Mouse (Mus musculus) limb, embryonic 12.5 days (tissue): ENCODE results near the gene Zp1. TPM values are rescaled to one million over a fixed set of nuclear protein-coding genes. Genes with fewer than 3 reads are reported as not detected.

Experiments
- ATAC-seq: fragments of 200-750 bp; cut with Nextera tagmentation; 2 replicates; pipeline ENCODE4 v1.8.0; 2017; ENCODE audit warnings: low read depth, moderate TSS enrichment; ENCODE audit not compliant: insufficient number of reproducible peaks, insufficient read depth, low FRiP score, low TSS enrichment
- H3K27ac ChIP-seq: fragments of 300-500 bp; sonication (generic); 2 replicates; pipeline ENCODE4 v1.5.1; 2016; ENCODE audit warnings: mild to moderate bottlenecking, moderate library complexity
- H3K27me3 ChIP-seq: fragments of 300-500 bp; sonication (generic); 2 replicates; pipeline ENCODE4 v1.6.1; 2016; ENCODE audit warnings: mild to moderate bottlenecking, moderate library complexity
- H3K36me3 ChIP-seq: fragments of 300-500 bp; sonication (generic); 2 replicates; pipeline ENCODE4 v1.6.1; 2016; ENCODE audit warnings: mild to moderate bottlenecking, moderate library complexity
- H3K4me1 ChIP-seq: fragments of 300-500 bp; sonication (generic); replicated peaks from 2 replicates; pipeline ENCODE4 v1.6.1; 2016
- H3K4me2 ChIP-seq: fragments of 300-500 bp; sonication (generic); 2 replicates; pipeline ENCODE4 v1.6.1; 2016; ENCODE audit warnings: mild to moderate bottlenecking, moderate library complexity
- H3K4me3 ChIP-seq: fragments of 300-500 bp; sonication (generic); replicated peaks from 2 replicates; pipeline ENCODE4 v1.5.1; 2016; ENCODE audit warnings: mild to moderate bottlenecking
- H3K9ac ChIP-seq: fragments of 300-500 bp; sonication (generic); replicated peaks from 2 replicates; pipeline ENCODE4 v1.6.1; 2016; ENCODE audit warnings: mild to moderate bottlenecking, moderate library complexity
- H3K9me3 ChIP-seq: fragments of 300-500 bp; sonication (generic); 2 replicates; pipeline ENCODE4 v1.6.1; 2016; ENCODE audit warnings: mild to moderate bottlenecking, moderate library complexity
- WGBS: fragments of 180-500 bp; shearing (Covaris S2); methylation state at CpG from one replicate; pipeline ENCODE4 v1.1.7; 2016; 5-methylcytosine and 5-hydroxymethylcytosine counted together
- polyA plus RNA-seq: library from polyadenylated mRNA; unstranded; fragments of >200 nt; fragmentation: Nextera tagmentation; extraction: Ambion mirVana; gene quantifications from 2 replicates; pipeline ENCODE4 v1.2.1, GENCODE M21; 2016

The Zp1 gene
- polyA plus RNA-seq, 1 experiment from 2014 or later: not detected

DNA sequence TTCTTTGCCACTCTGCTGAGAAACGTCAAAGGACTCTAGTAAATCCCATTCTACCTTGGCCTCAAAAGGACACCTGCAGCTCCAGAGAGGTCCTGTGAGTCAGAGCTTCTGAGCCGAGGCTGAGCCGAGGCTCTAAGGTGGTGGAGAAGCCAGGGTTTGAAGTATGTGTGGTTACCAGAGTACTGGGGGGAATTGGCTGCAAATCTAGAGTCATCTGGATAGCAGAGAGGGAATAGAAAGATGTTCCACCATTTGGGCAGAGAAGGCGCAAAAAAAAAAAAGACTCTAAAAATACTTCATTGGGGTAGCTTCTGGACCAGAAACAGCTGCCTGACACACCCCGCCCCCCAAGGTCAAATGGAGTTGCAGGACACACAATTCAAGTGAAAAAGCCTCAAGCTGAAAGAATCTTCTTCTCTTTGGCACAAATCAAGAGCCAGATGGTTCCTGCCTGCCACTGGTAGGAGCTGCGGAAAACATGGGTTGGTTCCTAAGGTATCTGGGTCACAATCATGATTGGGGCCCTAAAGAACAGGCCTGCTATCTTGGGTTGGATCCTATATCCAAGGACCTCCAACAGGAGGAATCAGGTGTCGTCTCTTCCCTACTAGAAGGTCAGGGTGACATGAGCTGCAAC is 42.1 kb downstream of the Zp1 start:
- no peaks in the 10 kb centered on the region for H3K9me3 ChIP-seq
- peaks cover 27% of the 10 kb centered on the region for H3K36me3 ChIP-seq
- H3K9ac ChIP-seq: no peak overlapping the region
- no peak overlapping the region for H3K27ac ChIP-seq
- no peak overlapping the region for H3K4me3 ChIP-seq
- no peaks in the 10 kb centered on the region for H3K27me3 ChIP-seq
- H3K4me2 ChIP-seq: no peak overlapping the region
- peaks cover 16% of the 10 kb centered on the region for H3K4me1 ChIP-seq
- WGBS: 86% methylated on average over 7 of the region's 7 CpGs
- ATAC-seq: no peak

DNA sequence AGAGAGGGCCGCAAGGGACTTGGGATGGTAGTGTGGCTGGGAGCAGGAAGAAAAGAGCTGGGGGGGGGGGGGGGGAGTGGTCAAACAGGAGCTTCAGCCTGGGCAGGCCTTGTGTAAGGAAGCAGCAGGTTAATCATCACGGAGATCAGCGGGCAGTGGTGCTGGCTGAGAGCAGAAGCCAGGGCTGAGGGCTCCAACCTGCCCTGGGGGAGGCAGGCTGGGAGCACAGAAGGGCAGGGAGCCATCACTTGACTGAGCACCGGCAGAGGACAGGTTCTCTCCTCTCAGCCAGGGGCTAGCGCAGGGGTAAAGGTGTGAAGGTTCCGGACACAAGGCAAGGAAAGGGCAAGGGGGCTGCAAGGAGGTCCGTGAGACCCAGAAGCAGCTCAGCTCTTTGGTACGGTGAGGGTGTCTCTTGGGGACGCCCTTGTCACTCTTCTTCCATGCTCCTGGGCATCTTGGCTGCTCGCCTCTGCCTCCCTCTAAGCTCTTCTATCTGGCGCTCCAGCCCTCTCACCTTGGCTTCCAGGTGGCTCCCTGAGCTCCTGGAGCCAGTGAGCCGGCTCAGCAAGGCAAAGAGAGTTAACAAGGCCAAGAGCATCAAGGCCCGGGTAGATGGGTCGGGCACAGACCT is 49.0 kb downstream of the Zp1 start:
- H3K4me2 ChIP-seq: no peak overlapping the region
- H3K4me1 ChIP-seq: peaks cover 26% of the 10 kb centered on the region
- H3K4me3 ChIP-seq: no peak overlapping the region
- H3K9ac ChIP-seq: no peak overlapping the region
- H3K27me3 ChIP-seq: no peaks in the 10 kb centered on the region
- no peak overlapping the region for H3K27ac ChIP-seq
- no peaks in the 10 kb centered on the region for H3K9me3 ChIP-seq
- ATAC-seq: no peak
- WGBS: 87% methylated on average over 14 of the region's 14 CpGs
- H3K36me3 ChIP-seq: peaks cover 54% of the 10 kb centered on the region

GRCm38 (mm10) chr19:10870676-10871075 is 49.8 kb downstream of the Zp1 start:
- Histone ChIP-seq H3K27ac (peak overlapping the region; percentile 92; the same call in 1 of the 2 replicates), H3K9ac (no peak overlapping the region), H3K4me1 (peaks cover 26% of the 10 kb centered on the region), H3K4me2 (no peak overlapping the region), H3K9me3 (no peaks in the 10 kb centered on the region), H3K36me3 (peaks cover 62% of the 10 kb centered on the region), H3K4me3 (no peak overlapping the region), H3K27me3 (no peaks in the 10 kb centered on the region)
- WGBS: 93% methylated on average over 3 of the region's 3 CpGs
- no peak for ATAC-seq

- no peaks in the 10 kb centered on the region for H3K9me3 ChIP-seq
- ATAC-seq: peak; percentile 26
- H3K27me3 ChIP-seq: no peaks in the 10 kb centered on the region
- H3K4me1 ChIP-seq: peaks cover 26% of the 10 kb centered on the region
- H3K4me2 ChIP-seq: peak within 1 kb of the TSS; percentile 91
- H3K36me3 ChIP-seq: peaks cover 65% of the 10 kb centered on the region
- H3K27ac ChIP-seq: peak within 1 kb of the TSS; percentile 92
- peak within 1 kb of the TSS; percentile 83 for H3K4me3 ChIP-seq
- peak within 1 kb of the TSS; percentile 90 for H3K9ac ChIP-seq
- 3% methylated on average over 8 of the region's 8 CpGs for WGBS
These were observed 50.4 kb downstream of the Zp1 start, which contains the start of gene Tmem132a for GRCm38 (mm10) chr19:10869886-10870527. Gene Tmem132a, minus strand, starts transcription at chr19:10869940.

DNA sequence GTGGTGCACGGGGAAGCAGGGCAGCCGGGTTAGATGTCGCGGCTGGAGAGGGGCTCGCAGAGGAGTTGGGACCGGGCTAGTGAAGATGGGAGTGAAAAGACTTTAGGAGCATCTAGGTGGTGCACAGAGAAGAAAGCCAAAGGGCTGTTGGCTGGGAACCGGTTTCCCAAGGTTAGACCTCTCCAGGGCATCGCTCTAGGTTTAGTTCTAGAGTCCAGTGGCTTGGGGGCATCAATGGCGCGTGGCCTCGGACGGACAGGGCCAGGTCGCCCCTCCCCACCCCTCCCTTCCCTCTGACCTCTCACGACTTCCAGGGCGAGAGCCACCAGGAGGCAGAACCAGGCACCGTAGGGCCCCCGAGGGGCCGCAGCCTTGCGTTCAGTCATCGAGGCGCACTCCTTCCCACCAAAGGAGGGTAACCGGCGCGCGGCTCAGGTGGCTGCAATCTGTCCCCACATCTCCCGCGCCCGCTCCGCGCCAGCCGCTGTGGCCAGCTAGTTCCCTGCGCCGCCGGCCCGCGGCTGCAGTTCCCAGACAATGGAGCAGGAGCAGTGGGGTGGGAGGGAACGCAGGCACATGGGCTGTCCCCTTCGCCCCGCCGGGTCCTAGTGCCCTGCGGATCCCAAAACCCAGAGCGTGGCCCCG is 51.1 kb downstream of the Zp1 start:
- peak overlapping the region; percentile 83 for H3K4me3 ChIP-seq
- peaks cover 67% of the 10 kb centered on the region for H3K36me3 ChIP-seq
- H3K9me3 ChIP-seq: no peaks in the 10 kb centered on the region
- peaks cover 26% of the 10 kb centered on the region for H3K4me1 ChIP-seq
- peak overlapping the region; percentile 90 for H3K9ac ChIP-seq
- peak overlapping the region; percentile 92 for H3K27ac ChIP-seq
- H3K4me2 ChIP-seq: peak overlapping the region; percentile 91
- ATAC-seq: peak; percentile 87
- no peaks in the 10 kb centered on the region for H3K27me3 ChIP-seq
- WGBS: under 1% methylated on average over 42 of the region's 43 CpGs

DNA sequence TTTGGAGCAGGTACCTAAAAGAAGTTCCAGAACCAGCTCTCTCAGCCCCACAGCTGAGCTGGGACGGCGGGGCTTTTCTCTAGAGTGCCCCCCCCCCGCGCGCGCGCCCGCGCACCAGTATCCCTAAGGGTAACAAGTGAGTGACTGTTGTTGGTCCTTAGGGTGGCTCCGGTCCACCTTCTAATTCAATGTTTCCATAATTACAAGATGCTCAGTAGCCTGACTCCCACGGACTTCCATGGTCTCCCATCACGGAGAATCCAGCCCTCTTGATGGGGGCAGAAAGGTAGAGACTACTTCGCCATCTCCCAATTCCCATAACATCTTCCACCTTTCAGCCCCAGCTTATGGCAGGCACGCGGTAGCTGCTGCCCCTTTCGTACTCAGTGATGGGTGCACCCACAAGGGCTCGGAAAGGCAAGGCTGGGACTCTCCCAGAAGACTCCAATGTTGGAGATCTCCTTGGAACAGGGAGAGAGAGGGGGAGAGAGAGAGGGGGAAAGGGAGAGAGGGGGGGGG is 51.8 kb downstream of the Zp1 start:
- H3K4me1 ChIP-seq: peaks cover 26% of the 10 kb centered on the region
- peak overlapping the region; percentile 91 for H3K4me2 ChIP-seq
- ATAC-seq: no peak
- peak overlapping the region; percentile 90 for H3K9ac ChIP-seq
- H3K36me3 ChIP-seq: peaks cover 67% of the 10 kb centered on the region
- under 1% methylated on average over 17 of the region's 17 CpGs for WGBS
- no peaks in the 10 kb centered on the region for H3K27me3 ChIP-seq
- peak overlapping the region; percentile 92 for H3K27ac ChIP-seq
- H3K9me3 ChIP-seq: no peaks in the 10 kb centered on the region
- H3K4me3 ChIP-seq: peak overlapping the region; percentile 83

DNA sequence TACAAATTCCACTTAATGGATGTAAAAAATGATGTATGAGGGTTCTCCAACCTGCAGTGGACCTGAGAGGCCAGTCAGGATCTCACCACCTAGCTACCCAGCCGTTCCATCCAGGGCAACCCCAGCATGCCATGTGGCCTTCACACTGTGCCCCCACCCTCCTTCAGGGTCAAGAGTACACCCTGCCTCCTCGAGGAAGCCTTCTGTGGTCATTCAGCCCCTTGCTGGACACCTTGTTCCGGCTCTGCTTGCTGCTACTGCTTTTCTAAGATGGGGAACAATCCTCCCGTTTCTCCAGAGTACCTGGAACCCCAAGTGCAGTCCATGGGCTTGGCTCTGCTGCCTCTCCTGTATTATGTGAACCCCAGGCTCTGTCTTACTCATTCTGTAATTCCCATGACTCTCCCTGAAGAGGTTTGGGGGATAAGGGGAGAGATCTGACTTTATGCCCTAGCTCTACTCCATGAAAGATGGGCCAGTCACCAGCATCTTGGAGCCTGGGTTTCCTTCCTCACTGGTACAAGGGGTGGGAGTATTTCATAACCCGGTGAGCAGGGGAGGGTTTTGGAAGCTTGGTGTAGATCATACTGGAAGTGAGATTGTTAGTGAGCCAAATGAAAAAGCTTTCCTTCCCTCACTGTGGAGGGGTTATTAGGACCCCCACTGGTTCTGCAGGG is 52.3 kb downstream of the Zp1 start:
- H3K27me3 ChIP-seq: no peaks in the 10 kb centered on the region
- peaks cover 67% of the 10 kb centered on the region for H3K36me3 ChIP-seq
- H3K4me3 ChIP-seq: peak overlapping the region; percentile 83
- 33% methylated on average over 5 of the region's 5 CpGs for WGBS
- peak overlapping the region; percentile 91 for H3K4me2 ChIP-seq
- peaks cover 26% of the 10 kb centered on the region for H3K4me1 ChIP-seq
- ATAC-seq: no peak
- H3K27ac ChIP-seq: no peak overlapping the region
- H3K9ac ChIP-seq: peak overlapping the region; percentile 90
- H3K9me3 ChIP-seq: no peaks in the 10 kb centered on the region

- peaks cover 26% of the 10 kb centered on the region for H3K4me1 ChIP-seq
- peaks cover 67% of the 10 kb centered on the region for H3K36me3 ChIP-seq
- no peaks in the 10 kb centered on the region for H3K27me3 ChIP-seq
- no peak for ATAC-seq
- no peak overlapping the region for H3K4me3 ChIP-seq
- H3K9me3 ChIP-seq: no peaks in the 10 kb centered on the region
- H3K4me2 ChIP-seq: no peak overlapping the region
- 94% methylated on average over 13 of the region's 13 CpGs for WGBS
- no peak overlapping the region for H3K9ac ChIP-seq
- H3K27ac ChIP-seq: no peak overlapping the region
These were observed 54.1 kb downstream of the Zp1 start for GRCm38 (mm10) chr19:10866351-10866750.
